Mouse (Mus musculus) liver, adult 2 months (tissue): ENCODE measurements around the gene Ascc3.

Experiments
- CTCF ChIP-seq: fragments of 200-500 bp; IDR thresholded peaks from 2 replicates; pipeline ENCODE4 v1.5.1; 2011; ENCODE audit warnings: low read depth, low read length, control low read depth
- POLR2A ChIP-seq: fragments of 200-500 bp; IDR thresholded peaks from 2 replicates; pipeline ENCODE4 v1.6.1; 2011; ENCODE audit warnings: low read length, control low read depth; ENCODE audit not compliant: insufficient read depth; ENCODE audit errors: extremely low read depth

DNA sequence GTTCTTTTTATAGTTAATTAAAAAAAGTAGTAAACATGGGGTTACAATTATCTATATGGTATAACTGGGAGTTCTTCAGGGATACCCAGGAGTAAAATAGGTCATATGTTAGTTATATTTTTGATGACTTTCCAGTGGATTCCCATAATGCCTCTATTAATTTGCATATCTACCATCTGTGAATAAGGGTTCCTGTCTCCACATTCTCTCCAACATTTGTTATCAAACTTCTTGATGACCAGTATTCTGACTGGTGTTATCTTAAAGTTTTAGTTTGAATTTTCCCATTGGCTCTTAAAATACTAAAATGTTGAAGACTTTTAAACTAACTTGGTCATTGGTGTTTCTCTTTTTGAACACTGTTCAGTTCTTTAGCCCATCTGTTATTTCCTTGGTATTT lies 2.9 kb downstream of the Ascc3 start:
- TF ChIP-seq CTCF (no peak), POLR2A (no peak)
